Mouse (Mus musculus) erythroblast, embryonic 14.5 days (primary cell): ENCODE data around the gene Atg16l1. TPM values are rescaled to one million over a fixed set of nuclear protein-coding genes. Genes with fewer than 3 reads are reported as not detected.
"Not testable (repeated sequence)": the region's sequence is repeated elsewhere in the genome, so short reads cannot be mapped to it uniquely, and the experiment has no call there.

Experiments
- H3K27me3 ChIP-seq: 2 replicates; pipeline ENCODE4 v1.6.1; 2012; ENCODE audit warnings: inconsistent platforms; ENCODE audit not compliant: control insufficient read depth
- H3K36me3 ChIP-seq: 2 replicates; pipeline ENCODE4 v1.6.1; 2012; ENCODE audit warnings: mild to moderate bottlenecking, inconsistent platforms; ENCODE audit not compliant: control insufficient read depth
- H3K4me1 ChIP-seq: 2 replicates; pipeline ENCODE4 v1.6.1; 2012; ENCODE audit warnings: inconsistent platforms; ENCODE audit not compliant: control insufficient read depth
- H3K4me3 ChIP-seq: replicated peaks from 2 replicates; pipeline ENCODE3; 2012; ENCODE audit warnings: moderate library complexity, mild to moderate bottlenecking, inconsistent platforms
- H3K9me3 ChIP-seq: 2 replicates; pipeline ENCODE4 v1.6.1; 2012; ENCODE audit warnings: low read length, inconsistent platforms, mixed read lengths; ENCODE audit not compliant: control insufficient read depth
- GATA1 ChIP-seq: IDR thresholded peaks from 2 replicates; pipeline ENCODE4 v1.6.1; 2012; ENCODE audit warnings: low read length, inconsistent platforms, mixed read lengths
- TAL1 ChIP-seq: IDR thresholded peaks from 3 replicates; pipeline ENCODE4 v1.6.1; 2012; ENCODE audit warnings: low read length, inconsistent platforms, mixed read lengths
- polyA plus RNA-seq: library from polyadenylated mRNA; stranded (reverse); fragments of >175 nt; gene quantifications from 2 replicates; pipeline ENCODE4 v1.2.3, GENCODE M21; 2012

The Atg16l1 gene
- polyA plus RNA-seq, 1 experiment, result 0.36 TPM

GRCm38 (mm10) chr1:87824420-87824995 is 68.8 kb downstream of the Atg16l1 start:
- H3K4me1 ChIP-seq, result peaks cover 3% of the 10 kb centered on the region
- no peak overlapping the region for H3K4me3 ChIP-seq
- no peaks in the 10 kb centered on the region for H3K36me3 ChIP-seq
- no peaks in the 10 kb centered on the region for H3K27me3 ChIP-seq
- H3K9me3 ChIP-seq, result peaks cover 14% of the 10 kb centered on the region
- TF ChIP-seq TAL1, result no peak
- TF ChIP-seq GATA1, result no peak

DNA sequence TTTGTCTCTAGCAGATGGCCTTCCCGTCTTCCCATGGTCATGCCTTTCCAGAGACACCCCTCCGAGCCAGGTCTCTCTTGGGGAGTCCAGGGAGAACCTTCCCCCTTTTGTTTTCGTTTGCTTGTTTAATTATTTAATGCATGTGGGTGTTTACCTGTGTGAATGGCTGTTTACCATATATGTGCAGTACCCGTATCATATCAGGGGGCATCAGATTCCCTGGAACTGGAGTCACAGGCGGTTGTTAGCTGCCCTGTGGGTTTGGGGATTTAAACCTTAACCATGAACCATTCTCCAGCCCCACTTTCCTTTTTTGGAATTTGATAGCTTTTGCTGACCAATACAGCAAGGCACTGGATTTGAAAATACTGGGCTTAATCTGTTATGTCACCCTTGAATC is 69.6 kb downstream of the Atg16l1 start:
- no peaks in the 10 kb centered on the region for H3K27me3 ChIP-seq
- H3K36me3 ChIP-seq, result no peaks in the 10 kb centered on the region
- H3K4me1 ChIP-seq, result peaks cover 3% of the 10 kb centered on the region
- no peak overlapping the region for H3K4me3 ChIP-seq
- TF ChIP-seq TAL1, result no peak
- TF ChIP-seq GATA1, result no peak
- peaks cover 14% of the 10 kb centered on the region for H3K9me3 ChIP-seq

DNA sequence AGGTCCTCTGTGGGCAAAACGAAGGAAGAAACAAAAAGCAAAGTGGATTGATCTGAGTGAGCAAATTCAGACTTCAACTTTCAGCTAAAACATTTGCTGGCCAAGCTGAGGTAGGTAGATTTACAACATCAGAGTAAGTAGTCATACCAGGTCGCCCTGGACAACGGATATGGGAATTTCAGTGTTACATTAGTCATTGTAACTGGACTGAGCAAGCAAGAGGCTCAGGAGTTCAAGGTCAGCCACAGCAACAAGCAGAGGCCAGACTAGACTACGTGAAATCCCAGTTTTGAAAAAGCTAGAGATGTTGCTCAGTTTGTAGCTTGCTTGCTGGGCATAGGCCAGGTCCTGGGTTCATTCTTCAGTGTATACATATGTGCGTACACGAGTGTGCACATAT is 70.3 kb downstream of the Atg16l1 start:
- no peaks in the 10 kb centered on the region for H3K27me3 ChIP-seq
- TF ChIP-seq TAL1 (no peak), GATA1 (no peak)
- H3K4me3 ChIP-seq, result no peak overlapping the region
- H3K9me3 ChIP-seq, result peaks cover 10% of the 10 kb centered on the region
- H3K36me3 ChIP-seq, result no peaks in the 10 kb centered on the region
- H3K4me1 ChIP-seq, result peaks cover 3% of the 10 kb centered on the region

- H3K27me3 ChIP-seq, result no peaks in the 10 kb centered on the region
- TF ChIP-seq TAL1, result no peak
- TF ChIP-seq GATA1, result no peak
- H3K36me3 ChIP-seq, result no peaks in the 10 kb centered on the region
- H3K4me3 ChIP-seq, result no peak overlapping the region
- H3K4me1 ChIP-seq, result no peaks in the 10 kb centered on the region
- H3K9me3 ChIP-seq, result peaks cover 6% of the 10 kb centered on the region
Observed at GRCm38 (mm10) chr1:87826474-87826873, 70.8 kb downstream of the Atg16l1 start.

DNA sequence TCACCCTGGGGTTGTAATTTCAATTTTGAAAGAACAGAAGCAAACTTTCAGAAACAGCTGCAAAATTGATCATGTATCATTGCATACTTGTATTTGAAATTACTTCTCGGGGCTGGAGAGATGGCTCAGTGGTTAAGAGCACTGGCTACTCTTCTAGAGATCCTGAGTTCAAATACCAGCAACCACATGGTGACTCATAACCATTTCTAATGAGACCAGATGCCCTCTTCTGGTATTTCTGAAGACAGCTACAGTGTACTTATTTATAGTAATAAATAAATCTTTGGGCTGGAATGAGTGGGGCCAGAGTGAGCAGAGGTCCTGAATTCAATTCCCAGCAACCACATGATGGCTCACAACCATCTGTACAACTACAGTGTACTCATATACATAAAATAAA is 71.8 kb downstream of the Atg16l1 start:
- not testable (repeated sequence) for H3K36me3 ChIP-seq, H3K9me3 ChIP-seq, H3K27me3 ChIP-seq, H3K4me1 ChIP-seq, H3K4me3 ChIP-seq

DNA sequence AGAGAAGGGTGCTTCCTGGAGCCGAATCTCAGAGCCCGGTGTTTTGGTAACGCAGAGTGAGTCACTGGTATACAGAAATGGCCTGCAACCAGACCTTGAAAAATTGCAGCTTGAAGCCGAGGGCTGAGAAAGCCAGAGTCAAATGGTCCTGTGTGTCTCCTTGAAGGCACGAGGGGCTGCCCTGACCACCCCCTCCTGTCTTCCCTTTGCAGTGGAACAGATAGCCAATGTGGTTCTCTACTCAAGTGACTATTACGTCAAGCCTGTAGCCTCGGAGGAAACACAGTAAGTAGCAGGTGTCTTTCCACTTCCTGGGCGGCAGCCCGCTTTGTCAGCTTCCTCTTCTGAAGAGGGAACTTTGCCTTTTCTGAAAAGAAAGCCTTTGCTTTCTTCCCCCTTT is 72.5 kb downstream of the Atg16l1 start:
- TF ChIP-seq TAL1, result no peak
- no peak for TF ChIP-seq GATA1
- Histone ChIP-seq H3K36me3 (no peaks in the 10 kb centered on the region), H3K9me3 (peaks cover 4% of the 10 kb centered on the region), H3K4me1 (no peaks in the 10 kb centered on the region), H3K4me3 (no peak overlapping the region), H3K27me3 (no peaks in the 10 kb centered on the region)

GRCm38 (mm10) chr1:87828926-87829580 is 73.4 kb downstream of the Atg16l1 start:
- no peak overlapping the region for H3K4me3 ChIP-seq
- no peaks in the 10 kb centered on the region for H3K4me1 ChIP-seq
- TF ChIP-seq GATA1 (no peak), TAL1 (no peak)
- peaks cover 4% of the 10 kb centered on the region for H3K9me3 ChIP-seq
- H3K27me3 ChIP-seq, result no peaks in the 10 kb centered on the region
- no peaks in the 10 kb centered on the region for H3K36me3 ChIP-seq

- no peak overlapping the region for H3K4me3 ChIP-seq
- H3K9me3 ChIP-seq, result peaks cover 4% of the 10 kb centered on the region
- TF ChIP-seq TAL1 (no peak), GATA1 (no peak)
- H3K27me3 ChIP-seq, result no peaks in the 10 kb centered on the region
- no peaks in the 10 kb centered on the region for H3K4me1 ChIP-seq
- no peaks in the 10 kb centered on the region for H3K36me3 ChIP-seq
Observed at GRCm38 (mm10) chr1:87829621-87830211, 74.0 kb downstream of the Atg16l1 start.

GRCm38 (mm10) chr1:87836453-87836852 is 80.8 kb downstream of the Atg16l1 start:
- H3K4me3 ChIP-seq, result no peak overlapping the region
- TF ChIP-seq TAL1, result no peak
- TF ChIP-seq GATA1, result no peak
- no peaks in the 10 kb centered on the region for H3K9me3 ChIP-seq
- no peaks in the 10 kb centered on the region for H3K27me3 ChIP-seq
- H3K4me1 ChIP-seq, result no peaks in the 10 kb centered on the region
- no peaks in the 10 kb centered on the region for H3K36me3 ChIP-seq
